Mouse (Mus musculus) A20 (cell line): ENCODE measurements around the gene Id3.
A peak's percentile ranks its signal among the peaks of the same experiment; 100 is the strongest.

Source experiments
- DNase-seq: peaks from one replicate; pipeline ENCODE4 v3.0.0-alpha.2; 2011; ENCODE audit warnings: low read depth, low spot score

Id3 gene

GRCm38 (mm10) chr4:136177612-136178474, 34.5 kb downstream of the Id3 start:
- peak; percentile 97 for DNase-seq

GRCm38 (mm10) chr4:136178475-136178921, 35.2 kb downstream of the Id3 start:
- DNase-seq = peak; percentile 76

DNA sequence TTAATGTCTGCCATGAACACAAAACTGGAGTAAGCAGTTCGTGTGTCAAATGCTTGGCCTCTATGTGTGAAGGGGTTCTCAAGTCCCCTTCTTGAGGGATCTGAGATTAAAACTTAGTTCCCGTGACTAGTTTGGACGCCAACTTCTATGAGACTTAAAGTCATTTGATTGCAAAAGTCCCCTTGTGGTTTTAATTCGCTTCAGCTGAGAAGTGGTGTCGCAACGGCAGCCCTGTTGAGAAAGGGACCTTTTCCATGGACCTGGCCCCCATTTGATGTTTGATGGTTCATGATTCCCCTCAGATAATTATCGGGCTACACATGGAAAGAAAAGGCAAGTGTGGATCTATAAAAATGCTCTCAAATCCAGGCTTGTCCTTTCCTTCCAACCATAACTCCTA, 36.2 kb downstream of the Id3 start:
- peak; percentile 58 for DNase-seq

GRCm38 (mm10) chr4:136179998-136180397, 36.7 kb downstream of the Id3 start:
- DNase-seq = peak; percentile 93

GRCm38 (mm10) chr4:136180408-136181330, 37.4 kb downstream of the Id3 start:
- peak; percentile 99 for DNase-seq

DNA sequence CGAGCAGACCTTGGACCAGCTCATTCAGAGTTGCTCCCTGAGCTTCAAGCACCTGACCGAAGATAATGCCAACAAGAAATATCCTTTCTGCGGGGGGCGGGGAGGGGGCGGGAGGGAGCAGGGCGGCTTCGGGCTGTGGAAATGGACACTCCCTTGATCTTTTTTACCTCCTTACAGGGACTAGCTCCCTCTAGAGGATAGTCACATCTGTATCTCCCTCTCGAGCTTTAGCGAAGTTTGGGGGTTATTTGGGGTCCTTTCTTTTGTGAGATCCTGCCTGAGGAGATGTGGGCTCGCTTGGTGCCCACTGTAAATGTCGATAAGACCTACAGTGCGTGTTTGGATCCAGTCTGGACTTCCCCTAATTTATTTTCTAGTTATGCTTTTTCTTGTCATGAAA, 38.1 kb downstream of the Id3 start:
- no peak for DNase-seq

DNA sequence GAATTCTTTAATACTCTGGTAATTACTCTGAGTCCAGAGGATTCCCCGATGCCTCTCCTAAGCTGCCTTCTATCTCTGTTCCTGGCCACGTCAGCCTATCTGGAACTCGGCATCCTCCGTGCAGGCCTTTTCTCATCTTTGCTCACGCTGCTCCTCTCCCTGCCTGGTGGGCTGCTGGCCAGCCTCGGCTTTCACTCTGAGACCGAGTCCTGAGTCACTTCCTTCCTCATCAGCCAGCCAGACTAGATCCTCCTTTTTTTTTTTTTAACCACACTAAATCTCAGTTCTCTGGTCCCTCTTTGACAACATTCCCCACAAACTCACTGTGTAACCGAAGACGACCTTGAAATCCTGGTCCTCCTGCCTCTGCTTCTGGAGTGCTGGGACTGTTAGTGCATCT, 42.1 kb downstream of the Id3 start:
- DNase-seq = no peak

GRCm38 (mm10) chr4:136186315-136186714, 43.0 kb downstream of the Id3 start:
- DNase-seq = no peak

- no peak for DNase-seq
Observed at GRCm38 (mm10) chr4:136186739-136187472, 43.6 kb downstream of the Id3 start.

- DNase-seq = peak; percentile 49
Observed at GRCm38 (mm10) chr4:136188973-136189737, 45.9 kb downstream of the Id3 start.

DNA sequence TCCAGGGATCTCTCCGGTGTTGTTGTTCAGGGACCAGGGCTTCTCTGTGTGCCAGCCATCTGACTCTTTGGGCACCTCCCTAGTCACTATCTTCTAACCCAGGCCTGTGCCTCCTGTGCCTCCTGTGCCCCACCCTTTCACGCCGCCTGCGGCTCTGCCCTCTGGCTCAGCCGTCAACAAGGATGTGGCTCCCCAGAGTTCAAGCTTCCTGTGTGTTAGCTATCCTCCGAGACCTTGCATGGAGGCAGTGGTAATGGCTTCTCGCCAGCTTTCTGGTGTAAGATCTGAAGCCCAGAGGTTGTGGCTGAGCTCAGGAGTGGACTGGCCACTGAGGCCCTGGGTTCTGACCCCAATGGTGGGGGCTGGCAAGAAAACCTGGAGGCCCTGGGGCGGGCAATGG, 46.6 kb downstream of the Id3 start:
- DNase-seq = no peak

DNA sequence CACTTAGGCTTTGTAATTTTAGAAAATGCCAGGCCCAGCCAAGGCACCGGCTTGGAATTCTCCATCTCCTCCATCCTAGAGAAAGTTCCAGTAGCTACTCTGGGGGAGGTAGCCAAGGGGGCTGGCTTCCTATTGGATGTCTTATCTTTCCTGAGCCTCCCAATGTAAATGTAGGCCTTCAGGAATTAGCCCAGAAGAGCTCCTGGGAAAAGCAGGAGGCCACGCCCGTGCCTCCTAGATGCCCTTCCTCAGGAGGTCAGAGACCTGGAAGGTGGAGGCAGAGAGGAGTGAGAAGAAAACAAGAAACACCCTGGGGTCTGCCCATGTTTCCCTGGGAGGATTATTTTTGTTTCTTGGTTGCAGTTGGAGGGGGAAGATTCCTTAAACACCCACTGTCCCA, 50.3 kb downstream of the Id3 start:
- DNase-seq = no peak

DNA sequence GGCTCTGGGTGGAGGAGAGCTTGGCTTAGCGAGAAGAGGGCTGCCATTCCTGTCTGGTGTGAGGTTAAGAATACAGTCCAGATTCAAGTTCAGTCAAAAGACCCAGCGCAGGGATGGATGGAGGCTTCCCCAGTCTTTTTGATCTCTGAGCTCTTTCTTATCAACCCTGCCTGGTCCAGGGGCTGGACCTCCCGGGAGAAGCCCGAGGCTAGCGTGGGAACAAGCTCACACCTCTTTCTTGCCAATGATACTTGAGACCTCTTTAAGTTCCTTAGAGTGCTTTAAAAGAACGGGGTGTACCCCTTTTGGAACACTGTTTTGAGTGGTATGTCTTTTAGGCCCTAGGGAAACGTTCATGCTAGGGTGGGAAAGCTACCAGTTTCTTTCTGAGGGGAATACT, 51.7 kb downstream of the Id3 start:
- DNase-seq = no peak
